Mouse (Mus musculus) embryonic facial prominence, embryonic 13.5 days (tissue): Measurements from ENCODE around the gene Tectb. TPM values are rescaled to one million over a fixed set of nuclear protein-coding genes. Genes with fewer than 3 reads are reported as not detected.

ENCODE experiments used
- ATAC-seq: fragments of 200-750 bp; cut with Nextera tagmentation; 2 replicates; pipeline ENCODE4 v1.8.0; 2017; ENCODE audit warnings: low read depth; ENCODE audit not compliant: insufficient number of reproducible peaks, insufficient read depth, low FRiP score, low TSS enrichment
- H3K27ac ChIP-seq: fragments of 300-500 bp; sonication (generic); 2 replicates; pipeline ENCODE4 v1.5.1; 2015; ENCODE audit warnings: moderate library complexity, mild to moderate bottlenecking, inconsistent platforms
- H3K27me3 ChIP-seq: fragments of 300-500 bp; sonication (generic); 2 replicates; pipeline ENCODE4 v1.6.1; 2015; ENCODE audit warnings: mild to moderate bottlenecking, inconsistent platforms
- H3K36me3 ChIP-seq: fragments of 300-500 bp; sonication (generic); 2 replicates; pipeline ENCODE4 v1.6.1; 2015; ENCODE audit warnings: mild to moderate bottlenecking, inconsistent platforms
- H3K4me1 ChIP-seq: fragments of 300-500 bp; sonication (generic); 2 replicates; pipeline ENCODE4 v1.6.1; 2015; ENCODE audit warnings: inconsistent platforms
- H3K4me2 ChIP-seq: fragments of 300-500 bp; sonication (generic); 2 replicates; pipeline ENCODE4 v1.6.1; 2015; ENCODE audit warnings: moderate library complexity, mild to moderate bottlenecking, inconsistent platforms
- H3K4me3 ChIP-seq: fragments of 300-500 bp; sonication (generic); 2 replicates; pipeline ENCODE4 v1.5.1; 2015; ENCODE audit warnings: mild to moderate bottlenecking, inconsistent platforms
- H3K9ac ChIP-seq: fragments of 300-500 bp; sonication (generic); 2 replicates; pipeline ENCODE4 v1.6.1; 2015; ENCODE audit warnings: mild to moderate bottlenecking, inconsistent platforms
- H3K9me3 ChIP-seq: fragments of 300-500 bp; sonication (generic); 2 replicates; pipeline ENCODE4 v1.6.1; 2016; ENCODE audit warnings: inconsistent platforms
- WGBS: fragments of 180-500 bp; shearing (Covaris S2); methylation state at CpG from one replicate; pipeline ENCODE4 v1.1.7; 2015; ENCODE audit warnings: mixed read lengths; 5-methylcytosine and 5-hydroxymethylcytosine counted together
- microRNA-seq: library from miRNA; unstranded; fragments of <30 nt; microRNA quantifications from one replicate; pipeline ENCODE4, GENCODE M21; 2016
- polyA plus RNA-seq: library from polyadenylated mRNA; unstranded; fragments of >200 nt; fragmentation: Nextera tagmentation; extraction: Ambion mirVana; gene quantifications from 2 replicates; pipeline ENCODE4 v1.2.1, GENCODE M21; 2015

The Tectb gene
- polyA plus RNA-seq, 1 experiment from 2014 or later: not detected

DNA sequence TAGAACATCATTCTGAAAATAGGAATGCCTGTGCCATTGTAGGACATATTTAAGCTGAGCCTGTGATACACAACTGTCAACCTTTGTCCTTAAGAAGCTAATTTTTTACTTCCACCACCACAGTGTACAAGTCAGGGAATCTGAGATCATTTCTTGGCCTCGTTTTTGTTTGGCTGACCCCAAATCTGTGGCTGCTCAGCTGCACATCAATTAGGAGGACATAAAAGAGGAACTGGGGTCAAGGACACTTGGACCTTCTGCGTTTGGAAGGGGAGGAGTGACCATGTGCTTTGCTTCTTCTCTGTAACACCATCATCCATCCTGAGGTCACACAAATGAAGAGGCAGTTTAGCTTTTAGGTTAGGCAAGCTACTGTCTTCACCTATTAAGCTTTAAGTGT, 55.5 kb downstream of the Tectb start:
- Histone ChIP-seq H3K4me3 (no peak overlapping the region), H3K4me2 (no peak overlapping the region), H3K27me3 (no peaks in the 10 kb centered on the region), H3K36me3 (no peaks in the 10 kb centered on the region), H3K9me3 (no peaks in the 10 kb centered on the region), H3K4me1 (no peaks in the 10 kb centered on the region), H3K9ac (no peak overlapping the region), H3K27ac (no peak overlapping the region)
- no peak for ATAC-seq
- 45% methylated on average over 2 of the region's 2 CpGs for WGBS

- no peaks in the 10 kb centered on the region for H3K27me3 ChIP-seq
- no peak overlapping the region for H3K27ac ChIP-seq
Measured at GRCm38 (mm10) chr19:55236564-55236963, 56.0 kb downstream of the Tectb start.

GRCm38 (mm10) chr19:55239766-55240426, 59.4 kb downstream of the Tectb start:
- no peaks in the 10 kb centered on the region for H3K9me3 ChIP-seq
- H3K27me3 ChIP-seq: no peaks in the 10 kb centered on the region
- H3K9ac ChIP-seq: no peak overlapping the region
- H3K4me2 ChIP-seq: no peak overlapping the region
- ATAC-seq: no peak
- no peak overlapping the region for H3K4me3 ChIP-seq
- H3K36me3 ChIP-seq: no peaks in the 10 kb centered on the region
- H3K27ac ChIP-seq: no peak overlapping the region
- H3K4me1 ChIP-seq: 0 out of 2 replicates have a peak, but pooled peaks cover 2% of the 10 kb centered on the region
- 72% methylated on average over 6 of the region's 6 CpGs for WGBS

More at GRCm38 (mm10) chr19:55236564-55236963, 56.0 kb downstream of the Tectb start:
- Histone ChIP-seq H3K4me1 (no peaks in the 10 kb centered on the region), H3K4me3 (no peak overlapping the region), H3K36me3 (no peaks in the 10 kb centered on the region), H3K4me2 (no peak overlapping the region), H3K9me3 (no peaks in the 10 kb centered on the region), H3K9ac (no peak overlapping the region)
- 84% methylated on average over 5 of the region's 5 CpGs for WGBS
- no peak for ATAC-seq

- Histone ChIP-seq H3K4me3 (no peak within 1 kb of the TSS), H3K27me3 (no peaks in the 10 kb centered on the region), H3K36me3 (no peaks in the 10 kb centered on the region), H3K27ac (no peak within 1 kb of the TSS), H3K9me3 (no peaks in the 10 kb centered on the region), H3K4me2 (no peak within 1 kb of the TSS), H3K4me1 (0 out of 2 replicates have a peak, but pooled peaks cover 2% of the 10 kb centered on the region), H3K9ac (no peak within 1 kb of the TSS)
- 78% methylated on average over 6 of the region's 6 CpGs for WGBS
- ATAC-seq: no peak
Measured at GRCm38 (mm10) chr19:55241186-55241645, 60.7 kb downstream of the Tectb start, which contains the start of gene Gucy2g. Gene Gucy2g, minus strand, starts transcription at chr19:55241236.

GRCm38 (mm10) chr19:55244791-55245231, 64.3 kb downstream of the Tectb start:
- Histone ChIP-seq H3K9ac (no peak overlapping the region), H3K4me2 (no peak overlapping the region), H3K27ac (no peak overlapping the region), H3K4me3 (no peak overlapping the region), H3K9me3 (no peaks in the 10 kb centered on the region), H3K4me1 (0 out of 2 replicates have a peak, but pooled peaks cover 2% of the 10 kb centered on the region), H3K27me3 (no peaks in the 10 kb centered on the region), H3K36me3 (no peaks in the 10 kb centered on the region)
- 18% methylated on average over 7 of the region's 7 CpGs for WGBS
- ATAC-seq: no peak

Small RNAs within 50 kb of the gene (microRNA-seq; reads per million reads assigned to microRNA genes)
- gene Mir6715: not detected

Other genes with a start within 250 kb of the Tectb start
- gene Gpam, start 53.5 kb upstream of the Tectb start, polyA plus RNA-seq: 14.0 and 14.3 TPM in 2 replicates
- gene Gucy2g, start 60.5 kb downstream of the Tectb start, polyA plus RNA-seq: 0.06 TPM in 1 of 2 replicates, not detected in the other
- gene Acsl5, start 71.2 kb downstream of the Tectb start, polyA plus RNA-seq: 34.2 and 34.8 TPM in 2 replicates
- 88.6 and 104 TPM in 2 replicates for gene Zdhhc6, start 135.3 kb downstream of the Tectb start, polyA plus RNA-seq
- gene Vti1a, start 135.6 kb downstream of the Tectb start, polyA plus RNA-seq: 30.4 and 31.6 TPM in 2 replicates